Mouse (Mus musculus) thymus, adult 2 months (tissue): ENCODE measurements around the gene Frs3. TPM values are rescaled to one million over a fixed set of nuclear protein-coding genes. Genes with fewer than 3 reads are reported as not detected.

Experiments used
- DNase-seq: peaks from one replicate; pipeline ENCODE4 v3.0.0; 2021
- H3K27ac ChIP-seq: fragments of 200-500 bp; 2 replicates; pipeline ENCODE4 v1.5.1; 2012; ENCODE audit warnings: low read length, control low read depth; ENCODE audit not compliant: control insufficient read depth, insufficient read depth
- H3K27me3 ChIP-seq: fragments of 200-500 bp; 2 replicates; pipeline ENCODE4 v1.6.1; 2012; ENCODE audit warnings: mild to moderate bottlenecking, low read length, moderate library complexity, mixed read lengths; ENCODE audit not compliant: control insufficient read depth, insufficient read depth
- H3K36me3 ChIP-seq: fragments of 200-500 bp; 2 replicates; pipeline ENCODE4 v1.6.1; 2012; ENCODE audit warnings: mild to moderate bottlenecking, low read length, moderate library complexity; ENCODE audit not compliant: control insufficient read depth, insufficient read depth
- H3K4me1 ChIP-seq: fragments of 200-500 bp; replicated peaks from 2 replicates; pipeline ENCODE4 v1.6.1; 2012; ENCODE audit warnings: low read length; ENCODE audit not compliant: control insufficient read depth, insufficient read depth
- H3K4me3 ChIP-seq: fragments of 200-500 bp; 2 replicates; pipeline ENCODE4 v1.5.1; 2012; ENCODE audit warnings: mild to moderate bottlenecking, low read length, control low read depth, moderate library complexity; ENCODE audit not compliant: control insufficient read depth, insufficient read depth
- CTCF ChIP-seq: fragments of 200-500 bp; IDR thresholded peaks from 2 replicates; pipeline ENCODE4 v1.5.1; 2012; ENCODE audit warnings: mild to moderate bottlenecking, control low read depth, low read length, moderate library complexity, borderline replicate concordance; ENCODE audit not compliant: control insufficient read depth, poor library complexity, insufficient read depth; ENCODE audit errors: extremely low read depth
- POLR2A ChIP-seq: fragments of 200-500 bp; IDR thresholded peaks from 2 replicates; pipeline ENCODE4 v1.6.1; 2012; ENCODE audit warnings: mild to moderate bottlenecking, low read length, control low read depth, moderate library complexity; ENCODE audit not compliant: control insufficient read depth, poor library complexity, insufficient read depth; ENCODE audit errors: extremely low read depth
- WGBS: fragments of 180-500 bp; shearing (Covaris S2); methylation state at CpG from one replicate; pipeline ENCODE4 v1.1.7; 2018; 5-methylcytosine and 5-hydroxymethylcytosine counted together
- polyA plus RNA-seq: library from polyadenylated mRNA; depleted of rRNA; stranded (reverse); fragments of >200 nt; gene quantifications from 2 replicates; pipeline ENCODE4 v1.2.3, GENCODE M21; 2012

Gene Frs3
- polyA plus RNA-seq, 1 experiment = 7.1 TPM

DNA sequence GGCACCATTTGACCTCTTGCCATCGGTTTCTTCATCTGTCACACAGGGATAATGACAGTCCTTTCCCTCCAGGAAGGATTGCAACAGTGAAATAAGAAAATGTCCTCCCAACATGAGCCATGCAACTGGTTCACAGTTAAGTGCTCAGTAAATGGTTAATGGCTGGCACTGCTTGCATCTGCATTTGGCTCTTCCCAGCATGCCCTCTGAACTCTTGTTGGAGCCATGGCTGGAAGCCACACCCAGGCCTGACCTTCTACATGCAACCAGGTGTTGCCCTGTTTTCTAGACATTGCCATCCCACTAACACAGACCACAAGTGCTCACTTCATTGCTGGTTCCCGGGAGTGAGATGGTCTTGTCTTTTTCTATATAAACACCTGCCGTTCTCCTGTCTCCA is 19.1 kb downstream of the Frs3 start:
- H3K4me1 ChIP-seq = no peaks in the 10 kb centered on the region
- H3K4me3 ChIP-seq = no peak overlapping the region
- DNase-seq = no peak
- no peak overlapping the region for H3K27ac ChIP-seq
- TF ChIP-seq POLR2A (no peak), CTCF (no peak)
- no peaks in the 10 kb centered on the region for H3K36me3 ChIP-seq
- WGBS = 85% methylated on average over 3 of the region's 3 CpGs
- no peaks in the 10 kb centered on the region for H3K27me3 ChIP-seq

DNA sequence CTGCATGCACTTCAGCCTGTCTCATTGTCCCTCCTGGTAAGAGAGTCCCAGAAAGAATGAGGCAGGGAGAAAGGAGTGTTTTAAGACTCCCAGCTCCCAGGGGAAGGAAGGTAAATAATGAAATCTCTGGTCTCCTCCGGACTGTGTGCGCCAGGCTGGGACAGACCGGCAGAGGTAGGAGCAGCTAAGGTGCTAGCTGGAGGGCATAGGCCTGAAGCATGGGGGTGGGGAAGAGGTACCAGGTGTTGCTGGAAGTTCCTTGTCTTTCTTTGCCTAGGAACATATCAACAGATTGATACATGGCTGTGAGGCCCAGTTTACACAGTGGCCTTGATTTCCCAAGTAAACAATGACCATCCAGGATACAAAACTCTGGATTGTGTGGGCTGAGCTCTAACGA is 20.1 kb downstream of the Frs3 start:
- 92% methylated on average over 4 of the region's 4 CpGs for WGBS

DNA sequence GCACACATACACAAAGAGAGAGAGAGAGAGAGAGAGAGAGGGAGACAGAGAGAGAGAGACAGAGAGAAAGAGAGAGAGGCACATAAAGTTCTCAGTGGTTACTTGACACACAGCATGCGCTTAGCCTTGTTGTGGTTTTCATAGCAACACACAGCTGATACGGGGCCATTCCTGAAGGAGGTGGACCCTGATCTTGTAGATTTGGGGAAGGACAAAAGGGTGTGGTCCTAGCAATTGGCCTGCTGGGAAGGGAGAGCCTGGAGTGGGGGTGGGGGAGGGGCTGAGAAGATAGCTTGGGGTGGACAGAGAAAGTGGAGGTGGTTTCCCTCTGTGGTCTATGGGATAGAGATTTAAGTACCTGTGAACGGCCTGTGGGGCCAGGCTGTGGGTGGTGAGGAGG is 21.2 kb downstream of the Frs3 start:
- no peak overlapping the region for H3K27ac ChIP-seq
- no peak for TF ChIP-seq CTCF
- no peaks in the 10 kb centered on the region for H3K4me1 ChIP-seq
- H3K27me3 ChIP-seq = no peaks in the 10 kb centered on the region
- 14% methylated on average over 3 of the region's 3 CpGs for WGBS
- H3K4me3 ChIP-seq = no peak overlapping the region
- DNase-seq = no peak
- H3K36me3 ChIP-seq = no peaks in the 10 kb centered on the region

More for the DNA sequence above, 20.1 kb downstream of the Frs3 start:
- no peaks in the 10 kb centered on the region for H3K36me3 ChIP-seq
- no peaks in the 10 kb centered on the region for H3K27me3 ChIP-seq
- no peak overlapping the region for H3K27ac ChIP-seq
- no peaks in the 10 kb centered on the region for H3K4me1 ChIP-seq
- no peak overlapping the region for H3K4me3 ChIP-seq
- TF ChIP-seq CTCF = no peak
- no peak for TF ChIP-seq POLR2A
- DNase-seq = no peak

DNA sequence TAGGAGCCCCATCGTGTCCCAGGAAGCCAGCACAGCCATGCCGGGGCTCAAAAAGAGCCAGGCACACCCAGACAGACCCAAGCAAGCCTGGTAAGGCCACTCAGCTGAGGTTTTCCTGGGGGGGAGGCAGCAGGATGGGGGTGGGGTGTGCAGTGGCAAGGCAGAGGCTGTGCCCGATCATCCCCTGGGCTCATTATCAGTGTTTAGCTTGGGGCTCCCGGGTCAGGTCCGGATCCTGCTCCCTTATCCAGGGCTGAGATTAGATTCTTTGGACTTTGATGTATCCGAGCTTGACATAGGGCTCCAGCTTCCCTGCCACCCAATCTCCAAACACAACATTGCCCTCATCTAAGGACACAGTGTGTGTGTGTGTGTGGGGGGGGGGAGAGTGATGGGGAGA is 23.1 kb downstream of the Frs3 start:
- Histone ChIP-seq H3K27me3 (no peaks in the 10 kb centered on the region), H3K4me3 (no peak overlapping the region), H3K4me1 (no peaks in the 10 kb centered on the region), H3K36me3 (no peaks in the 10 kb centered on the region), H3K27ac (no peak overlapping the region)
- no peak for DNase-seq
- WGBS = 88% methylated on average over 6 of the region's 6 CpGs
- TF ChIP-seq CTCF (no peak), POLR2A (no peak)

DNA sequence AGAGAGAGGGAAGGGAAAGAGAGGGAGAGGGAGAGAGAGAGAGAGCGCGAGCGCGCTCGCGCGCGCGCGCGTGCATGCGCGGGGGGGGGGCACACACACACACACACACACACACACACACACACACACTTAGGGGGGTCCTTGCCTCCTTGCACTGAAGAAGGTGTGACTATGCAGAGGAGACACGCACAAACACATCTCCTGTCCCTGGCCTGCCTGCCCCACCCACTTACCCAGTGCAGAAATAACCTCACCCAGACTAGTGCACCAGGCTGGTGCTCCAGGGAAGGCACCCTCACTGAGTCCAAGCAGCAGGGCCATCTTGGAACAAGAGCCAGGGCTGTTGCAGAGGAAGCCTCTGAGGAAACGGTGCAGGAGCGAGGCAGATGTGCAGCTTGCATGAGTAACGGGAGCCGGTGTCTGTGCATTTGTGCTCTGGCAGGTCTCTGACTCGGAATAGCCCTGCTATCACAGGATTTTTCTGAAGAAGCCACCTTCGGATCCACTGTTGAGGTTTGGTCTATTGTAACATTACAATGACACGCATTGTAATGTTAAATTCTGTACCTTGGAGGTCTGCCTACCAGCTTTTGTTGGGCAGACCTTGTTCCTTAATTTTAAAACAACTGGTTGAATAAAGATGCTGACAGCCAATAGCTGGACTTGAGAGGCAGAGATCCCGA is 24.2 kb downstream of the Frs3 start:
- no peaks in the 10 kb centered on the region for H3K36me3 ChIP-seq
- H3K4me1 ChIP-seq = no peaks in the 10 kb centered on the region
- no peak overlapping the region for H3K4me3 ChIP-seq
- TF ChIP-seq POLR2A = no peak
- TF ChIP-seq CTCF = no peak
- no peak overlapping the region for H3K27ac ChIP-seq
- DNase-seq = no peak
- WGBS = 78% methylated on average over 21 of the region's 22 CpGs
- no peaks in the 10 kb centered on the region for H3K27me3 ChIP-seq

DNA sequence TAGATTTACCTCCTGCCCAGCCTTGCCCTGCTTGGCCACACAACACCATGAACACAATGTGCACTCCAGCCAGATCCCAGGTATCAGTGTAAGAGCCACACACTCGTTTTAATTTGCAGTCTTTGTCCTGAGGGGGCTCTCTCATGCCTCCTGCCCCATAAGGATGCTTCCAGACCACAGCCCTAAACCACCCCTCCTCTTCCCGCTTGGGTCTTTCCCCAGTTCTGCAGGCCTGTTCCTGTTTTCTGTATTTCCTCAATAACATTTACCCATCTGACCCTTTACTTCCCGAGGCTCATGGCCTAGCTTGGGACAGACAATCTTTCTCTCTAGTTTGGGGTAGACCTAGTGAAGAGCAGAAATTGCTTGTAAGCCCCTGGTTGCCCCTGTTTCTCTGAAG is 26.2 kb downstream of the Frs3 start:
- no peak for TF ChIP-seq POLR2A
- no peak for TF ChIP-seq CTCF
- no peak overlapping the region for H3K4me3 ChIP-seq

DNA sequence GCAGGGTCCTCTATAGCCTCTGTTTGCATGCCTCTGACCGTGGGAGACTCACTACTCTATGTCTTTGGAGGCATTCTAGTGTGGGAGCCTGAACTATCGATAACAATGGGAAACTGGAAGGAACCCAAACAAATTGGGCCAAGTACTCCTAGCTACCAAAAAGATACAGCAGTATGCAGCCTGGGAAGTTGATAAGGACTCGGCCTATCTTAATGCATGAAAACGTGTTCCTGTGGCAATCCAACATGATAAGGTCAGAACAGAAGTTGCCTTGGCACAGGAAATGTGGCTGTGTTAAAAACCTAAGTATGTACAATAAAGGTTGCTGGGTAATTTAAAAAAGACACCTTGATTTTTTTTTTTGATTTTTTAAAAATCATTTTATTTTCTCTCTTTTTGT is 32.4 kb downstream of the Frs3 start:
- TF ChIP-seq CTCF = no peak
- TF ChIP-seq POLR2A = no peak
- no peaks in the 10 kb centered on the region for H3K27me3 ChIP-seq

More for the DNA sequence above, 26.2 kb downstream of the Frs3 start:
- H3K27ac ChIP-seq = no peak overlapping the region
- DNase-seq = no peak
- no peaks in the 10 kb centered on the region for H3K4me1 ChIP-seq
- no peaks in the 10 kb centered on the region for H3K27me3 ChIP-seq
- 12% methylated on average over 3 of the region's 3 CpGs for WGBS
- no peaks in the 10 kb centered on the region for H3K36me3 ChIP-seq

More for the DNA sequence above, 32.4 kb downstream of the Frs3 start:
- no peaks in the 10 kb centered on the region for H3K36me3 ChIP-seq
- no peaks in the 10 kb centered on the region for H3K4me1 ChIP-seq
- H3K27ac ChIP-seq = no peak overlapping the region
- no peak overlapping the region for H3K4me3 ChIP-seq
- WGBS = 85% methylated on average over 4 of the region's 4 CpGs
- DNase-seq = no peak
